Mouse (Mus musculus): ENCODE data around the gene Ankrd28. TPM values are rescaled to one million over a fixed set of nuclear protein-coding genes. Genes with fewer than 3 reads are reported as not detected.

Gene Ankrd28
- total RNA-seq, 2 experiments from 2014 or later = 41.3 to 51.4 TPM

- TF ChIP-seq CTCF (IDR thresholded peaks at IDR 0.05) = no peak
- no peak overlapping the region for H3K4me3 ChIP-seq
- DNase-seq = no peak
- intact Hi-C loops (cut with DNase I) = no loop called here
- H3K27ac ChIP-seq = peak overlapping the region; percentile 87
Measured at GRCm38 (mm10) chr14:31667741-31668140, 162.7 kb downstream of the Ankrd28 start.

- DNase-seq = no peak
- Histone ChIP-seq H3K4me3 (no peak overlapping the region), H3K27ac (peak overlapping the region; percentile 87)
- no peak for TF ChIP-seq CTCF (IDR thresholded peaks at IDR 0.05)
- intact Hi-C loops (cut with DNase I) = no loop called here
Measured at GRCm38 (mm10) chr14:31666931-31667705, 163.3 kb downstream of the Ankrd28 start.

GRCm38 (mm10) chr14:31665566-31665940 is 164.9 kb downstream of the Ankrd28 start:
- intact Hi-C loops (cut with DNase I) = no loop called here
- peak overlapping the region; percentile 100 for H3K27ac ChIP-seq
- TF ChIP-seq CTCF (IDR thresholded peaks at IDR 0.05) = no peak
- no peak for DNase-seq
- H3K4me3 ChIP-seq = no peak overlapping the region

- no peak overlapping the region for H3K4me3 ChIP-seq
- intact Hi-C loops (cut with DNase I) = no loop called here
- H3K27ac ChIP-seq = peak overlapping the region; percentile 100
- TF ChIP-seq CTCF (IDR thresholded peaks at IDR 0.05) = no peak
- no peak for DNase-seq
Measured at GRCm38 (mm10) chr14:31664903-31665565, 165.4 kb downstream of the Ankrd28 start.

- Histone ChIP-seq H3K27ac (peak overlapping the region; percentile 100), H3K4me3 (no peak overlapping the region)
- no peak for DNase-seq
- TF ChIP-seq CTCF (IDR thresholded peaks at IDR 0.05) = no peak
- intact Hi-C loops (cut with DNase I) = no loop called here
Measured at GRCm38 (mm10) chr14:31664100-31664902, 166.2 kb downstream of the Ankrd28 start.

- intact Hi-C loops (cut with DNase I) = no loop called here
- Histone ChIP-seq H3K4me3 (peak overlapping the region; percentile 66), H3K27ac (peak overlapping the region; percentile 100)
- no peak for TF ChIP-seq CTCF (IDR thresholded peaks at IDR 0.05)
- DNase-seq = no peak
Measured at GRCm38 (mm10) chr14:31663376-31664099, 166.9 kb downstream of the Ankrd28 start.

- peak overlapping the region; percentile 100 for H3K27ac ChIP-seq
- H3K4me3 ChIP-seq = peak overlapping the region; percentile 66
- TF ChIP-seq CTCF (IDR thresholded peaks at IDR 0.05) = no peak
- intact Hi-C loops (cut with DNase I) = no loop called here
- peak; percentile 88 for DNase-seq
Measured at GRCm38 (mm10) chr14:31662555-31663211, 167.8 kb downstream of the Ankrd28 start.

GRCm38 (mm10) chr14:31661671-31662554 is 168.5 kb downstream of the Ankrd28 start:
- H3K4me3 ChIP-seq = peak overlapping the region; percentile 66
- intact Hi-C loops (cut with DNase I) = no loop called here
- peak; percentile 93 for DNase-seq

GRCm38 (mm10) chr14:31660312-31661093 is 169.9 kb downstream of the Ankrd28 start:
- intact Hi-C loops (cut with DNase I) = no loop called here
- H3K4me3 ChIP-seq = peak overlapping the region; percentile 66
- no peak for TF ChIP-seq CTCF (IDR thresholded peaks at IDR 0.05)
- peak overlapping the region; percentile 100 for H3K27ac ChIP-seq
- DNase-seq = no peak

More at GRCm38 (mm10) chr14:31661671-31662554, 168.5 kb downstream of the Ankrd28 start:
- H3K27ac ChIP-seq = peak overlapping the region; percentile 100
- TF ChIP-seq CTCF (IDR thresholded peaks at IDR 0.05) = peak; percentile 28
